9 mouse cellular contexts compared by ENCODE assay signal in genomic region chr1:91017111-91017758, GRCm38 (mm10). TPM values are rescaled to one million over a fixed set of nuclear protein-coding genes. Genes with fewer than 3 reads are reported as not detected.
DNase-seq lines count a peak whose midpoint lies in the region; ATAC-seq lines count a peak whose summit lies in the region.
"Had no signal": no experiment of that assay in that cellular context is flagged by ENCODE, and none has a peak within 500 bp of the region (broad histone marks: within the 10 kb centered on the region; RNA-seq: fewer than 3 reads in every experiment).

No protein-coding gene starts in this region.

- H3K9ac ChIP-seq in heart, embryonic 13.5 days, result peak overlapping the region; percentile 80
- 0 out of 2 replicates have a peak overlapping the region, but pooled peaks have one; percentile 4 for H3K9ac ChIP-seq in kidney, embryonic 15.5 days

- H3K9me3 ChIP-seq in heart, embryonic 13.5 days, result no peaks in the 10 kb centered on the region; the same call in 1 of the 2 replicates
- no peaks in the 10 kb centered on the region for H3K9me3 ChIP-seq in kidney, embryonic 15.5 days (replicated peaks)

- no peak for ATAC-seq in heart, embryonic 13.5 days (ENCODE audit: extremely low read depth, insufficient number of reproducible peaks, low FRiP score, low TSS enrichment)
- no peak for ATAC-seq in kidney, embryonic 15.5 days (replicated peaks; ENCODE audit: low FRiP score)
- no peak for ATAC-seq in megakaryocyte, adult 5-6 weeks (ENCODE audit: poor library complexity, severe bottlenecking)

- H3K4me1 ChIP-seq in heart, embryonic 13.5 days, result peaks cover 76% of the 10 kb centered on the region
- H3K4me1 ChIP-seq in kidney, embryonic 15.5 days, result peaks cover 30% of the 10 kb centered on the region

- peak overlapping the region; percentile 99 for H3K27ac ChIP-seq in heart, embryonic 13.5 days (replicated peaks)
- H3K27ac ChIP-seq in kidney, embryonic 15.5 days, result peak overlapping the region; percentile 27; the same call in 1 of the 2 replicates

- peak overlapping the region; percentile 32 for H3K4me3 ChIP-seq in heart, embryonic 13.5 days
- peak overlapping the region; percentile 21; the same call in 1 of the 2 replicates for H3K4me3 ChIP-seq in kidney, embryonic 15.5 days (replicated peaks)
- H3K4me3 ChIP-seq: erythroblast, embryonic 14.5 days had no signal

- no peaks in the 10 kb centered on the region for H3K27me3 ChIP-seq in heart, embryonic 13.5 days (replicated peaks)
- no peaks in the 10 kb centered on the region for H3K27me3 ChIP-seq in kidney, embryonic 15.5 days

- H3K4me2 ChIP-seq in heart, embryonic 13.5 days, result peak overlapping the region; percentile 62
- peak overlapping the region; percentile 47 for H3K4me2 ChIP-seq in kidney, embryonic 15.5 days

- DNase-seq in frontal cortex, postnatal 36 days (ENCODE audit: low spot score in 2 of 2), result peak; percentile 19 to 34
- DNase-seq in frontal cortex, postnatal 25 days (ENCODE audit: low spot score in 2 of 2), result no peak
- peak; percentile 59 for DNase-seq in embryo, embryonic 11 days
- peak; percentile 47 for DNase-seq in mesoderm, embryonic 11.5 days (ENCODE audit: low read depth, low spot score)
- DNase-seq in ovary, postnatal 10 days (ENCODE audit: low spot score), result no peak

- 7% methylated on average over 20 of the region's 20 CpGs for WGBS in heart, embryonic 13.5 days
- 15% methylated on average over 20 of the region's 20 CpGs for WGBS in kidney, embryonic 15.5 days

- peaks cover 28% of the 10 kb centered on the region for H3K36me3 ChIP-seq in heart, embryonic 13.5 days
- H3K36me3 ChIP-seq in kidney, embryonic 15.5 days, result no peaks in the 10 kb centered on the region

RNA-seq across cellular contexts. Expression of gene Lrrfip1, which starts 18.7 kb away (rescaled TPM):
- 122 and 137 TPM in 2 replicates for polyA plus RNA-seq in heart, embryonic 13.5 days (2015; fragmentation: Nextera tagmentation; extraction: Ambion mirVana)
- polyA plus RNA-seq in kidney, embryonic 15.5 days (2015; fragmentation: Nextera tagmentation; extraction: Ambion mirVana), result 42.6 and 43.9 TPM in 2 replicates
- 123 and 128 TPM in 2 replicates for total RNA-seq in megakaryocyte, adult 5-6 weeks (2015)
- 228 and 254 TPM in 2 replicates for total RNA-seq in megakaryocyte, adult 5-6 weeks (2017)

RNA-seq across cellular contexts. Expression of gene Rab17, which starts 47.8 kb away (rescaled TPM):
- polyA plus RNA-seq in heart, embryonic 13.5 days (2015; fragmentation: Nextera tagmentation; extraction: Ambion mirVana), result 0.57 and 1.5 TPM in 2 replicates
- polyA plus RNA-seq in kidney, embryonic 15.5 days (2015; fragmentation: Nextera tagmentation; extraction: Ambion mirVana), result 8.3 and 9.6 TPM in 2 replicates
- total RNA-seq in megakaryocyte, adult 5-6 weeks (2015), result not detected in 2 replicates
- total RNA-seq in megakaryocyte, adult 5-6 weeks (2017), result not detected in 2 replicates
- polyA plus RNA-seq: erythroblast, embryonic 14.5 days had no signal

Comparison
In these comparisons a context has a peak if more than half of its experiments do, and no peak if none do; other contexts are left out.
1. DNase-seq: peak in frontal cortex, postnatal 36 days (2 of 2), embryo, embryonic 11 days (single experiment) and mesoderm, embryonic 11.5 days (single experiment); none in frontal cortex, postnatal 25 days (0 of 2) and ovary, postnatal 10 days (single experiment).